Mouse (Mus musculus): Measurements from ENCODE around the gene Fez2. TPM values are rescaled to one million over a fixed set of nuclear protein-coding genes. Genes with fewer than 3 reads are reported as not detected.

Gene Fez2
- polyA plus RNA-seq, 1 experiment from 2014 or later: 36.6 TPM

DNA sequence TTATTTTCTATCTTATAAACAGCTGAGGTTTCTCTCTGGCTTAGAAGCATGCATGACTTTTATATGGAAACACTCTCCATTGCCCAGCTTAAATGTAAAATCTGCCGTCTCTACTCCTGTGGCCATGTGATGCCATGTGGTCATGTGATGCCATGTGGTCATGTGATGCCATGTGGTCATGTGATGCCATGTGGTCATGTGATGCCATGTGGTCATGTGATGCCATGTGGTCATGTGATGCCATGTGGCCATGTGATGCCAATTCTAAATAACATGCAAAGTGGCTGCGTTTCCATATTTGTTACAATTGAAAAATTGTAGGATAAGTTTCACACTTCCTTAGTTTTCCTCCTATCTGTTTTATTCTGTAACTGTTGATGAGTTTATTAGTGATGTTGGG, 22.8 kb upstream of the Fez2 start:
- no peak overlapping the region for H3K4me3 ChIP-seq
- H3K4me1 ChIP-seq: no peaks in the 10 kb centered on the region
- H3K27me3 ChIP-seq (replicated peaks; ENCODE audit: low read depth, poor library complexity, severe bottlenecking): no peaks in the 10 kb centered on the region
- no peak for DNase-seq (ENCODE audit: low spot score)
- H3K27ac ChIP-seq (replicated peaks): no peak overlapping the region
- H3K36me3 ChIP-seq (replicated peaks): no peaks in the 10 kb centered on the region
- WGBS: 97% methylated on average over 2 of the region's 2 CpGs
- H3K9me3 ChIP-seq: no peaks in the 10 kb centered on the region

DNA sequence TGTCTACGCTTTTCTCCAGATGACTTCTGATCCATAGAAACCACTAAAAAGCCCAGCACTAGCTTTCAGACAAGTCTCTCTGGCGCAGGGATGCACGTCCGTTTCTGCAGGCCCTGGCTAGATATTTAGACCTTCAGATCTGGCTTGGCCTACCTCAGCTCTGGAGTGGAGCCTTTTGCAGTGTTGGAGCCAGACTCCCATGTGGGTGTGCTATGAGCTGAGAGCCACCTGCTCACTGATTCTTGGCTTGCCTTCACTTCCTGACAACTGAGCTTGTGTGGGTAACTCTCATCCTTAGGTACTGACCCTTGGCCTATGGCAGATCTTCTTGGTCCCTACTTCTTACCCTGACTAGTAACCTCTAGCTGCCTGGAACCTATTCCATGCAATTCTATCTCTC, 19.2 kb upstream of the Fez2 start:
- WGBS: 87% methylated on average over 4 of the region's 4 CpGs

DNA sequence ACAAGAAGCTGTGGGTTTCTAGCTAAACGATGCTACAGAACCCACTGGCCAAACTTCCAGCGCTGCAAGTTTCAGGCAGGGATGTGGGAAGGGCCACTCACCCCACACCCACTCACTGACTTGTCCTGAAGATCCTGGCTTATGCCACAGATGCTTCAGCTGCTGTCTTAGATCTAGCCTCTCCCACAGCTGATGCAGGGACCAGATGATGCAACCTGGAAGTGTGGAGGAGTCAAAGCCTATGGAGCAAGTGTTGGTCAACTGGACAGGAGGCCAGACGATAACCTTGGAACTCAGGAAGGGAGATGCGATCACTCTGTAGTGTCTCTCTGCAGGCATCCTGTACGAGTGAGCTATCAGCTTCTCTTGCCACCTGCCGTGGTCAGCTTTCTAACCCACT, 17.7 kb upstream of the Fez2 start:
- 87% methylated on average over 6 of the region's 6 CpGs for whole genome bisulfite sequencing
- no peak for DNase-seq (ENCODE audit: low spot score)
- no peak overlapping the region for H3K4me3 ChIP-seq

More for the DNA sequence above, 19.2 kb upstream of the Fez2 start:
- Histone ChIP-seq H3K27ac (replicated peaks) (no peak overlapping the region), H3K4me3 (no peak overlapping the region), H3K36me3 (replicated peaks) (no peaks in the 10 kb centered on the region), H3K27me3 (replicated peaks; ENCODE audit: low read depth, poor library complexity, severe bottlenecking) (no peaks in the 10 kb centered on the region; the same call in 1 of the 2 replicates), H3K9me3 (no peaks in the 10 kb centered on the region), H3K4me1 (no peaks in the 10 kb centered on the region)
- no peak for DNase-seq (ENCODE audit: low spot score)

DNA sequence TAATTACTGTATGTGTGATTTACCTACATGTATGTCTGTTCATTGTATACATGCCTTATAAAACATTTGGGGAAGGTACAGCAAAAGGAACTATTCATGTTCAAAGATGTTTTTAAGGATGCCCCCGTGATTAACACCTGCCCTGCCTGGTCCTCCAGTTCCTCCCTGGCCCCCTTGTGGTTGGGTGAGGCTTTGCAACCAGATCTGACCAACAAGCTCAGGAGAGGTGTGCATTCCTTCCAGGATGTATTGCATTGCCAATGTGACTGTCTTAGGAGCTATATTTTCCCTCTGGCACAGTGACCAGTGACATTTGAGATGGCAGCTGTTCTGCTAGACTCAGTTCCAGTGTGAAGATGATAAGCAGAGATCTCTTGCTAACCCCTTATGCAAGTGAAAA, 16.8 kb upstream of the Fez2 start:
- peak; percentile 65 for DNase-seq (ENCODE audit: low spot score)
- H3K27me3 ChIP-seq (replicated peaks; ENCODE audit: low read depth, poor library complexity, severe bottlenecking): peaks cover 7% of the 10 kb centered on the region; the same call in 1 of the 2 replicates
- no peak overlapping the region for H3K27ac ChIP-seq (replicated peaks)
- no peaks in the 10 kb centered on the region for H3K9me3 ChIP-seq
- 44% methylated on average over 1 of the region's 1 CpGs for WGBS
- no peaks in the 10 kb centered on the region for H3K4me1 ChIP-seq
- H3K36me3 ChIP-seq (replicated peaks): no peaks in the 10 kb centered on the region
- no peak overlapping the region for H3K4me3 ChIP-seq

More for the DNA sequence above, 17.7 kb upstream of the Fez2 start:
- H3K9me3 ChIP-seq: no peaks in the 10 kb centered on the region
- H3K4me1 ChIP-seq: no peaks in the 10 kb centered on the region
- H3K27ac ChIP-seq (replicated peaks): no peak overlapping the region
- no peaks in the 10 kb centered on the region for H3K36me3 ChIP-seq (replicated peaks)
- peaks cover 5% of the 10 kb centered on the region; the same call in 1 of the 2 replicates for H3K27me3 ChIP-seq (replicated peaks; ENCODE audit: low read depth, poor library complexity, severe bottlenecking)

DNA sequence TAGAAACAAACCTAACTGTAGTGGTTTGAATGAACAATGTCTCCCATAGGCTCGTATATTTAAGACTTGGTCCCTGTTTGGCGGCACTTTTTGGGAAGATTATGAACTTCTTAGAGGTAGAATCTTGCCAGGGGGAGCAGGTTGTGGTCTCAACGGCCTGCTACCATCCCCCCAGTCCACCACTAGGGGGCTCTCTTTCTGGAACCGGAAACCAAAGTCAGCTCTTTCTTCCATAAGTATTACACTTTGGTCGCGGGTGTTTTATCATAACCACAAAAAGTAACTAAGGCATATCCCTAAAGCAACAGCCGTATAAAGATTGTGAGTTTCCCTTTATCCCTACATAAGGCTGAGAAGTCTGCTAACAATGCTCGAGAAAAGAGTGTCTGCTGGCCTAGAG, 12.4 kb upstream of the Fez2 start:
- Histone ChIP-seq H3K27me3 (replicated peaks; ENCODE audit: low read depth, poor library complexity, severe bottlenecking) (peaks cover 23% of the 10 kb centered on the region; the same call in 1 of the 2 replicates), H3K4me3 (no peak overlapping the region), H3K27ac (replicated peaks) (no peak overlapping the region), H3K4me1 (no peaks in the 10 kb centered on the region), H3K9me3 (no peaks in the 10 kb centered on the region), H3K36me3 (replicated peaks) (no peaks in the 10 kb centered on the region)
- WGBS: 67% methylated on average over 8 of the region's 8 CpGs
- no peak for DNase-seq (ENCODE audit: low spot score)

DNA sequence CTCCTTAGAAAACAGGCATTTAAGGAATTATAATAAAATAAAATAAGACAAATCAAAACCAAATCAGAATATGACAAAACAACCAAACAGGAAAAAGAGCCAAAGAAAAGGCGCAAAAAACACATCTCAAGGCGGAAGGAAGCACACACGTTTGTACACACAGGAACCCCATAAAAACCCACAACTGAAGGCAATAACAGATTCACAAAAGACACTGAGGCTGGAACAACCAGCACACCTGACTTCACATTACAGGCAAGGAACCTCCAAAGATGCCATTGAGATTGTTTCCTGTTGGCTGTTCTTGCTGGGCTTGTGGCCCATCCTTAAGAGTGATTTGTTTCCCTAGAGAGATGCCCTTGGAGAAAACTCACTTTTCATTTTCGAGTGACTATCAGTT, 11.1 kb upstream of the Fez2 start:
- Histone ChIP-seq H3K4me1 (no peaks in the 10 kb centered on the region), H3K36me3 (replicated peaks) (no peaks in the 10 kb centered on the region), H3K27me3 (replicated peaks; ENCODE audit: low read depth, poor library complexity, severe bottlenecking) (peaks cover 36% of the 10 kb centered on the region), H3K9me3 (no peaks in the 10 kb centered on the region), H3K27ac (replicated peaks) (no peak overlapping the region), H3K4me3 (no peak overlapping the region)
- 89% methylated on average over 4 of the region's 4 CpGs for WGBS
- DNase-seq (ENCODE audit: low spot score): no peak

GRCm38 (mm10) chr17:78425026-78425425, 7.1 kb upstream of the Fez2 start:
- Histone ChIP-seq H3K27me3 (replicated peaks; ENCODE audit: low read depth, poor library complexity, severe bottlenecking) (peaks cover 50% of the 10 kb centered on the region), H3K27ac (replicated peaks) (no peak overlapping the region), H3K4me3 (no peak overlapping the region), H3K9me3 (no peaks in the 10 kb centered on the region), H3K4me1 (no peaks in the 10 kb centered on the region), H3K36me3 (replicated peaks) (no peaks in the 10 kb centered on the region)
- 80% methylated on average over 8 of the region's 8 CpGs for WGBS
- DNase-seq (ENCODE audit: low spot score): no peak

DNA sequence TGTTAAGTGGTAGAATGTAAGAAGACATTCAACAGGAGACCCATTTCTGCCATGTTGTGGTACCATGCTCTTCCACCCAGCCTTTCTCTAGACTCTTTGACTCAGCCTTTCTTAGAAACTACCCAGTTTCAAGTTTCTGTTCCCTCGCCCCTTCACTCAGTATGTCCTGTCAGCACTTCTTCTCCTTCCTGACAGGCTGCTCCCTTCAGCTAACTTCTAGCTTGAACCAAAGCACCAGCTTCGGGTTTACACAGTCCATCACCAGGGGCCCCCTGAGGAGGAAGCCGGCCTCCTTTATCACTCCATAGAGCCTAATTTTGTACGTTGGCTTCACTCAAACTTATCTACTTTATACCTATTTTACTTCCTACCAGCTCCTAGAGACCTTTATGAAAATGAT, 1.3 kb upstream of the Fez2 start:
- no peaks in the 10 kb centered on the region for H3K9me3 ChIP-seq
- no peak overlapping the region for H3K27ac ChIP-seq (replicated peaks)
- H3K36me3 ChIP-seq (replicated peaks): no peaks in the 10 kb centered on the region
- peaks cover 16% of the 10 kb centered on the region; the same call in 1 of the 2 replicates for H3K4me1 ChIP-seq
- WGBS: 78% methylated on average over 4 of the region's 4 CpGs
- peaks cover 31% of the 10 kb centered on the region for H3K27me3 ChIP-seq (replicated peaks; ENCODE audit: low read depth, poor library complexity, severe bottlenecking)
- DNase-seq (ENCODE audit: low spot score): no peak
- no peak overlapping the region for H3K4me3 ChIP-seq

DNA sequence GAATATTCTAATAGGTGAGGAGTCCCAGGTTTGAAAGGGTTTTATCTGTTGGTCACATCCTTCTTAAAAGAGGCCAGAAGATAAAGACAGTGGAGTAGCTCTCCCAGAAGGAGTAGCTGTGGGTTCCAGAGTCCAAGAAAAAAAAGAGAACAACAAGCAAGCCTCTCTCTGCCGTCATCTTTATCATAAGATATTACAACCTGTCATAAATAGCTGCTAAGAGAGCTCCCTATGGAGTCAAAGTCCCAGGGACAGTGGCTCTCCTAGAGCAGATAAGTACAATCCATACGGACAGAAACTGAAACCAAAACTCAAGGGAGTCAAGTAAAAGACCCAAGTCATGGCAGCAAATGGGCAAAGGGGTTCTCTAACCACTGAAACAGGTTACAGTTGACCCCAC, 2.7 kb downstream of the Fez2 start:
- no peak overlapping the region for H3K27ac ChIP-seq (replicated peaks)
- no peak for DNase-seq (ENCODE audit: low spot score)
- H3K4me3 ChIP-seq: no peak overlapping the region
- H3K4me1 ChIP-seq: peaks cover 20% of the 10 kb centered on the region; the same call in 1 of the 2 replicates
- H3K9me3 ChIP-seq: no peaks in the 10 kb centered on the region
- H3K36me3 ChIP-seq (replicated peaks): peaks cover 14% of the 10 kb centered on the region; the same call in 1 of the 2 replicates
- 85% methylated on average over 2 of the region's 2 CpGs for WGBS
- peaks cover 12% of the 10 kb centered on the region for H3K27me3 ChIP-seq (replicated peaks; ENCODE audit: low read depth, poor library complexity, severe bottlenecking)

GRCm38 (mm10) chr17:78409900-78410299, 8.1 kb downstream of the Fez2 start:
- no peaks in the 10 kb centered on the region for H3K9me3 ChIP-seq
- H3K4me3 ChIP-seq: no peak overlapping the region
- 42% methylated on average over 2 of the region's 2 CpGs for WGBS
- peaks cover 8% of the 10 kb centered on the region; the same call in 1 of the 2 replicates for H3K4me1 ChIP-seq
- H3K27ac ChIP-seq (replicated peaks): no peak overlapping the region
- DNase-seq (ENCODE audit: low spot score): no peak
- H3K27me3 ChIP-seq (replicated peaks; ENCODE audit: low read depth, poor library complexity, severe bottlenecking): no peaks in the 10 kb centered on the region
- peaks cover 32% of the 10 kb centered on the region; the same call in 1 of the 2 replicates for H3K36me3 ChIP-seq (replicated peaks)

GRCm38 (mm10) chr17:78408386-78408785, 9.6 kb downstream of the Fez2 start:
- 86% methylated on average over 10 of the region's 10 CpGs for WGBS

GRCm38 (mm10) chr17:78407581-78407980, 10.4 kb downstream of the Fez2 start:
- H3K4me3 ChIP-seq: no peak overlapping the region
- no peaks in the 10 kb centered on the region for H3K27me3 ChIP-seq (replicated peaks; ENCODE audit: low read depth, poor library complexity, severe bottlenecking)
- WGBS: 61% methylated on average over 4 of the region's 4 CpGs
- no peak overlapping the region for H3K27ac ChIP-seq (replicated peaks)
- no peaks in the 10 kb centered on the region for H3K9me3 ChIP-seq
- peaks cover 44% of the 10 kb centered on the region for H3K36me3 ChIP-seq (replicated peaks)
- peaks cover 17% of the 10 kb centered on the region for H3K4me1 ChIP-seq
- DNase-seq (ENCODE audit: low spot score): no peak

More at GRCm38 (mm10) chr17:78408386-78408785, 9.6 kb downstream of the Fez2 start:
- no peaks in the 10 kb centered on the region for H3K9me3 ChIP-seq
- peaks cover 45% of the 10 kb centered on the region for H3K36me3 ChIP-seq (replicated peaks)
- H3K4me3 ChIP-seq: no peak overlapping the region
- H3K27ac ChIP-seq (replicated peaks): no peak overlapping the region
- no peak for DNase-seq (ENCODE audit: low spot score)
- peaks cover 14% of the 10 kb centered on the region for H3K4me1 ChIP-seq
- H3K27me3 ChIP-seq (replicated peaks; ENCODE audit: low read depth, poor library complexity, severe bottlenecking): no peaks in the 10 kb centered on the region

DNA sequence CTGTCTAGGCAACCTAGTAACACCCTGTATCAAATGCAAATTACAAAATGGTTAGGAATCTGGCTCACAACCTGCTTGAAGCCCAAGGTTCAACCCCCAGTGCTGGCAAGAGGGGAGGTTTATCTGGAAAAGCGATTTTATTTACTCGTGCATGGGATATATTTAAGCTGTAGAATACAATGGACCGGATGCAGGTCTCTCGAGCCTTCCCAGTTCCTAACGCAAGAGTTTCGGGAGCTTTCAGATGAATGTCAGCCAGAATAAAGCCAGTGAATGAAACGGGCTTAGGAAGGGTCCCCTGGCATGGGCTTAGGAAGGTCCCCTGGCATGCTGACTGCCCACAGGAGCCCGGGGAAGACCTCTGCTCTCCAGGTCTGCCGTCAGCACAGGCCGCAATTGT, 11.1 kb downstream of the Fez2 start:
- no peak for DNase-seq (ENCODE audit: low spot score)
- no peak overlapping the region for H3K27ac ChIP-seq (replicated peaks)
- peaks cover 22% of the 10 kb centered on the region for H3K4me1 ChIP-seq
- 85% methylated on average over 10 of the region's 10 CpGs for WGBS
- H3K4me3 ChIP-seq: no peak overlapping the region
- H3K36me3 ChIP-seq (replicated peaks): peaks cover 40% of the 10 kb centered on the region
- no peaks in the 10 kb centered on the region for H3K27me3 ChIP-seq (replicated peaks; ENCODE audit: low read depth, poor library complexity, severe bottlenecking)
- no peaks in the 10 kb centered on the region for H3K9me3 ChIP-seq
